Mouse (Mus musculus) gastrocnemius, adult 8-10 months (tissue): Measurements from ENCODE around the gene Pafah2. TPM values are rescaled to one million over a fixed set of nuclear protein-coding genes. Genes with fewer than 3 reads are reported as not detected.

ENCODE experiments used
- DNase-seq, 2 experiments: peaks; one replicate each; pipeline ENCODE4 v3.0.0; 2022; ENCODE audit warnings: low spot score in 2 of 2
- microRNA-seq: library from miRNA; unstranded; fragments of <30 nt; microRNA quantifications from one replicate; pipeline ENCODE4 v1.2.0, GENCODE M21; 2022
- total RNA-seq, 4 experiments: library from RNA; stranded (reverse); gene quantifications; 2 replicates each; pipeline ENCODE4 v1.2.4; 2022

Gene Pafah2
- total RNA-seq, 4 experiments from 2014 or later, result 2.2 to 2.8 (median 2.5) TPM

GRCm38 (mm10) chr4:134458856-134459255, 62.7 kb downstream of the Pafah2 start:
- DNase-seq, result no peak

DNA sequence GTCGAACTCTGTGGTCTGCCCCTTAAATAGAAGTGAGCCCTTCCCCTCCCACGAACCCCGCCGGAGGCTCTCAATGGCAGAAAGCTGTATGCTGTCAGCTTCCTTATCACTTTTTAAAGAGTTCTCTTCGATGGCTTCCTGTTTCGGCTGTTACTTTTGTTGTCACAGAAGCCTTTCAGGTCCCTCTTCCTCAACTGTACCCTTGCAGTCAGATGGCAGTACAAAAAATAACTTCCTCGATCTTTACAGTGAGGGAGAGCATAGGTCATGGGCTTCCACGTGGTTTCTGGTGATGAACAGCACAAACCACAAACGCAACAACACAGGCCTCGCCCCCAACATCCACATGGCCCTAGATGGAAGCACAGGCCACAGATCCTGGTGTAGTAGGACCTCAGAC, 64.2 kb downstream of the Pafah2 start:
- no peak for DNase-seq

DNA sequence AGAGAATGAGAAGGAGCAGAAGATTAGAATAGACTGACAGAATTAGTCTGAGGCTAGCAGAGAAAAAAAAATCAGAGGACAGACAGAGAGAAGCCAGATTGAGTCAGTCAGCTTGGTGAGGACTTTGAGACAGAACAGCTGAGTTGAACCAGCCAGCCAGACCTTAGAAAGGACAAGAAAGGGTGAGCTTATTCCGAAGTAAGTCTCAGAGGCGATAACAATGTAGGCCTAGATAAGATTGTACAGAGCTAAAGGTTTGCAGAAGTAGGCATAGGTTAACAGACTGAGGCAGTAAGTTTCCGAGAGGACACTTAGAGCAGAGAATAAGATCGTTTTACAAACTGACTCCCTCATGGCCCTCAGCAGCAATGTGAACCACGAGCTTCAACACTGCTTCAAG, 65.1 kb downstream of the Pafah2 start:
- DNase-seq, result no peak

GRCm38 (mm10) chr4:134465789-134466188, 69.7 kb downstream of the Pafah2 start:
- no peak for DNase-seq

- DNase-seq, result no peak
Observed at GRCm38 (mm10) chr4:134466381-134467262, 70.5 kb downstream of the Pafah2 start.

DNA sequence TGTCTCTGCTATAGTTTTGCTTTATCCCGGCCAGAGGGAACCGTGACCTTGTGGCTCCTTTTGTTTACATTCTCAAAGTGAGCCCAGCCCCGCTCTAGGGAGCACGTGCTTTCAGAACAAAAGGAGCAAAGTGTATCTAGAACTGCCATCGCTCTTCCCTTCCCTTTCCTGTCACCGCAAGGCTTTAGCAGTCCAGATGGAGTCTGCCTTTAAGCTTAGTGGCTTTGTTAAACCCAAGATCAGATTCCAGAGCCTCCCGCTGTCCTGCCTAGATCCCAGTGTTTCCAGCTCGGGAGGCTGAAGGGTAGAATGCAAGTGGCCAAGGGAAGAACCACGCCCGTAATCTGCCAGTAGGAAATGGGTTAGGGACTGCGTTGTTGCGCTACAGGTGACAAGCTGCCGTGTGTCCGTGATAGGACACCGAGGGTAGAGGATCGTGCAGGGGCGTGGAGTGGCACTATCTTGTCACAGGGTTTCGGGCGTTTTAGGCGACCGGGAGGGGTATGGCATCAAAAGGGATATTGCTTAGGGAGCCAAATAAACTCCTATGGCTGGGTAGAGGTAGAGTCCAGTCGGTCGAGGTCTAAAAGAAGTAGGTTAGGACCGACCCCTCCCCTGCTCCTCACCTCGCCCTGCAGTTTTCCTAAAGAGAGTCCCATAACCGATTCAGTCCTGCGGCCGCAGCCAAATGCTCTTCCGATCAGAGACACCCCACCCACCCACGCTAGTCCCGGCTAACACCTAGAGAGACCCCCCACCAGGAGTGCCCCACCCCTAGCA, 71.5 kb downstream of the Pafah2 start:
- no peak for DNase-seq

DNA sequence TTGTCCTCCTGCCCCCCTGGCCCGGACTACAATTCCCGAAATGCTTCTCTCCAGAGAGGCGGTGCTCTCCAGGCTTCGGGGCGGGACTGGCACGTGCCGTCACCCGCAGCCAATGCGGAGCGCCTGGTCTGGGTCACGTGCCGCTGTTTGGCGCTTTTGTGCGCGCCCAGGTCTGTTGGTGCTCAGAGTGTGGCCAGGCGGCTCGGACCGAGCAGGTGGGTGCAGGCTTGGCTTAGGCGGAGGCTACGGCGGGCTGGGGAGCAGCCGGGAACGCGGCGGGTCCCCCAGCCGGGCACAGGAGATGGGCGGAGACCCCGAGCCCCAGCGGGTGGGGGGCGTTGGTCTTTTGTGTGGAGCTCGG, 72.1 kb downstream of the Pafah2 start, which contains the start of gene Stmn1:
Stmn1 (plus strand) TSS at position 106 of the 361 bp plus-strand sequence.
- DNase-seq, result peak; percentile 74 to 87

- peak; percentile 81 to 85 for DNase-seq
Observed at GRCm38 (mm10) chr4:134468578-134469266, 72.6 kb downstream of the Pafah2 start.

DNA sequence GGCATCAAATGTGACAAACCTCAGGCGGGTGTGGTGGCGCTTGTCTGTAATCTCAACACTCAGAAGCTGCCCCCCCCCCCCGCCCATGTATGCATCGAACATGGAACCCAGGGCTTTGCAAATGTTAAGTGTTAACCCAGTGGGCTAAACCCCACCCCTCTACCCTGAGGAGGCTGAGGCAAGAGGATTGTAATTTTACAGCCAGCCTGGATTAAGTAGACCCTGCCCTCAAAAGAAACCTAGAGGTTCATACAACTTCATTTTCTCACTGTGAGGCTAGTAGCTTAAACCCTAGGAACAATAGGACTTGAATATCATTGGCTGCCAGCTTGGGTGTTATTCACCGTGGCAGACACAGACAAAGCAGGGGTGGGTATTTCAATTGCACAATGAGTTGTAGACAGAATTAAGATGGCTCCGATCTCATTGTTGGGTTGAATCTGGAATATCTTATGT, 73.2 kb downstream of the Pafah2 start:
- DNase-seq, result no peak

GRCm38 (mm10) chr4:134469985-134470384, 73.9 kb downstream of the Pafah2 start:
- DNase-seq, result no peak

- DNase-seq, result no peak
Observed at GRCm38 (mm10) chr4:134471469-134471868, 75.3 kb downstream of the Pafah2 start.

DNA sequence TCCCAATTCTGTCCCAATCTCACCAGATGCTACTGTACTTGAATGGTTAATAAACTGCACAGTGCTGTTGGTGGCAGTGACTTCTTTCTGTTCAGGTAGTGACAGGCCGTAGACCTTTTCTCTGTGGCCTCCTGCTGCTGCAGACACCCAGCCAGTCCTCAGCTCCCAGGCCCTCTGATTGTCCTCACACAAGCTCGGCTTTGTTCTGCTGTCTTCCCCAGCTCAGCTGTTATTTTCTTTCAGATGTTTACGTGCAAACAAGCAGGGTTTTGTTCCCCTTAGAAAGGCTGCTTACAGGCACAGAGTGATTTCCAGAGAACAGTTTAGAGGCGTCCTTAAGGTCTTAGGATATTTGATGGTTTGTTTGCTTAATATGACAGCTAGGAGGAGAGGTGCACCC, 77.6 kb downstream of the Pafah2 start:
- no peak for DNase-seq

- DNase-seq, result no peak
Observed at GRCm38 (mm10) chr4:134474240-134474639, 78.1 kb downstream of the Pafah2 start.

- DNase-seq, result no peak
Observed at GRCm38 (mm10) chr4:134476899-134477298, 80.8 kb downstream of the Pafah2 start.

Small RNA genes within 50 kb of the gene (microRNA-seq; reads per million reads assigned to microRNA genes)
- not detected for gene Gm23634

Other genes starting within 250 kb of the Pafah2 start
- gene Cep85, start 209.2 kb upstream of the Pafah2 start, total RNA-seq, result 10 to 100 TPM; 46.5 to 67.7 (median 55.8) TPM
- gene Gm7534, start 193.3 kb upstream of the Pafah2 start, total RNA-seq, result not detected
- gene Catsper4, start 168.9 kb upstream of the Pafah2 start, total RNA-seq, result 1 to 10 TPM in 2 of 4 experiments, under 1 TPM in 2; 0.75 to 1.8 (median 1.1) TPM
- 10 to 100 TPM; 48.7 to 66.3 (median 61.7) TPM for gene Cnksr1, start 157.9 kb upstream of the Pafah2 start, total RNA-seq
- under 1 TPM in 1 of 4 experiments, not detected in 3; 0.29 TPM for gene E130218I03Rik, start 152.7 kb upstream of the Pafah2 start, total RNA-seq
- 1 to 10 TPM; 5.0 to 7.3 (median 6.1) TPM for gene Zfp593, start 150.7 kb upstream of the Pafah2 start, total RNA-seq
- not detected for gene Gm30191, start 149.4 kb upstream of the Pafah2 start, total RNA-seq
- 1 to 10 TPM; 1.7 to 2.5 (median 1.8) TPM for gene Grrp1, start 142.2 kb upstream of the Pafah2 start, total RNA-seq
- gene Pdik1l, start 108.4 kb upstream of the Pafah2 start, total RNA-seq, result 1 to 10 TPM; 2.5 to 4.1 (median 3.4) TPM
- gene Trim63, start 81.2 kb upstream of the Pafah2 start, total RNA-seq, result 100 to 1,000 TPM; 202 to 681 (median 229) TPM
- gene Slc30a2, start 53.1 kb upstream of the Pafah2 start, total RNA-seq, result 10 to 100 TPM in 2 of 4 experiments, 1 to 10 TPM in 2; 3.4 to 20.1 (median 11.8) TPM
- gene Extl1, start 12.5 kb upstream of the Pafah2 start, total RNA-seq, result 10 to 100 TPM; 22.2 to 36.1 (median 29.7) TPM
- 1 to 10 TPM; 2.7 to 4.4 (median 2.8) TPM for gene Stmn1, start 72.0 kb downstream of the Pafah2 start, total RNA-seq
- 1 to 10 TPM; 2.8 to 5.5 (median 5.0) TPM for gene Paqr7, start 100.4 kb downstream of the Pafah2 start, total RNA-seq
- not detected for gene Aunip, start 114.7 kb downstream of the Pafah2 start, total RNA-seq
- gene Mtfr1l, start 139.1 kb downstream of the Pafah2 start, total RNA-seq, result 100 to 1,000 TPM; 129 to 173 (median 151) TPM
- gene Selenon, start 155.8 kb downstream of the Pafah2 start, total RNA-seq, result 1 to 10 TPM; 2.8 to 3.8 (median 3.2) TPM